Mouse (Mus musculus) lung, postnatal 0 days (tissue): ENCODE measurements around the gene Ppara.

Source experiments
- CTCF ChIP-seq: IDR thresholded peaks from 2 replicates; pipeline ENCODE4 v1.5.1; 2016; ENCODE audit warnings: antibody characterized with exemption, mild to moderate bottlenecking
- EP300 ChIP-seq: IDR thresholded peaks from 2 replicates; pipeline ENCODE4 v1.6.1; 2016; ENCODE audit warnings: antibody characterized with exemption, mild to moderate bottlenecking, control low read depth

DNA sequence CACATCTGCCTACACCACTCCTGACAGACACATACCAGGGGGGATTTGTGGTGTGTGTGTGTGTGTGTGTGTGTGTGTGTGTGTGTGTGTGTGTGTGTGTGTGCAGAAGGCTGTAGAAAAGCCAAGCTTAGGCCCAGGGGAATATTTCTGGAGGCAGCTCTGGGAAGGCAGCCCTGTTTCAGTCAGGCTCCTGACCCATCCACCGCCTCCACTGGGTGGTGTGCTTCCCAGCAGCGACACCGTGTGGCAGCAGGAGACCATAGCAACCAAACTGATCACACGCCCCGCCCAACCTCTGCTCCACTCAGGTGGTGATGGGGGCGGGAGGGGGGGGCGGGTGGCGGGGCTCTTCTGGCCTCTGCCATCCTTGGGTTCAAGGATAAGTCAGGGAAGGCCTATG, 24.6 kb upstream of the Ppara start:
- TF ChIP-seq EP300 = no peak
- TF ChIP-seq CTCF = peak; percentile 90
